Mouse (Mus musculus) heart, adult 8-10 months (tissue): ENCODE results near the gene Olfr183. TPM values are rescaled to one million over a fixed set of nuclear protein-coding genes. Genes with fewer than 3 reads are reported as not detected.
"Not testable (repeated sequence)": the region's sequence is repeated elsewhere in the genome, so short reads cannot be mapped to it uniquely, and the experiment has no call there.

ENCODE experiments used
- DNase-seq: peaks from one replicate; pipeline ENCODE4 v3.0.0; 2022; ENCODE audit warnings: low spot score
- total RNA-seq, 4 experiments: library from RNA; stranded (reverse); gene quantifications; 2 replicates each; pipeline ENCODE4 v1.2.4; 2022

The Olfr183 gene
- total RNA-seq: not detected

DNA sequence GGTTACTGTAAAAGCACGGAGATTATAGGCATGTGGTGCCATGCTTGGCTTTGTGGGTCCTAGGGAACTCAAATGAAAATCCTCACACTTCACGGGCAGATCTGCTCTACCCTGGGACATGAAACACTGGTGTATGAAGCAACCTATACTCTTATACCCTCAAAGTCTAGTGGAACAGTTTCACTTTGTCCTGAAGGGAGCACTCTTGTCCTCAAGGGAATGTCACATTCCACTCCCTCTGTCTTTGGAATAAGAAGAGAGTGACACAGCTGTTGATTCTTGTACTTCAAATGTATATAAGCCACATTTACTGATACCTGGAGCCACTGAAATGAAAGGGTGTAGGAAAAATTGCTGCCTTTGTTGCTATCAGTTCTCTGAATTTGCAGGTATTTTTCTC, at the start of gene Olfr183:
Gene Olfr183 (plus strand): TSS at position 301 of the 400 bp plus-strand sequence.
- DNase-seq: no peak

GRCm38 (mm10) chr16:59007146-59007545, 12.0 kb downstream of the Olfr183 start:
- no peak for DNase-seq

DNA sequence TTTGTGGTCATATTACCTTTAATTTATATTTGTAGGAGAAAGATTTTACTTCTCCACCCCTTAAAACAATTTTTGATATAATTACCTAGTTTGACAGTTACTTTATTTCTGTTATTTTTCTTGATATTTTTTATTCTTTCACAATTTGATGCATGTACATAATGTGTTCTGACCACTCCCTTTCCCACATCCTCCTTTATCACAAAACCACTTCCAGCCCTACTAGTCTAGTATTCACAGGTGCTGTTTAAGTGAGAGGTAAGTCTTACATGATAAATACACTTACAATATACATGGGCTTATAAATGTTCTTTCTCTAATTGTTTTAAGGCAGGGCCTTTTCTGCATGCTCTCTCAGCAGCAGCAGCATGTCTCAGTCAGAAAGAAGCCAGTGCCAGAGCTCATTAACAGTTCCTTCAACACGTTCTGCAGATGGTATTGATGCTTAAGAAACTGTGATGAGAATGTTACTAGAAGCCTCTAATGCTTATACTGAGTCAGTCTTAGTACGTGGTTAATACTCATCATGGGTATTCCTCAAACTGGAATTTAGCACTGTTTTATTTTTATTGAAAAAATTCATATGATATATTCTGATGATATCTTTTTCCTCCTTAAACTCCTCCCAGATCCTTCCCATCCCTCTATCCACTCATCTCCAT, 18.3 kb downstream of the Olfr183 start:
- DNase-seq: no peak

GRCm38 (mm10) chr16:59030191-59030590, 35.0 kb downstream of the Olfr183 start, which contains the start of gene Olfr186:
Gene Olfr186 (minus strand): TSS chr16:59030291.
- no peak for DNase-seq

DNA sequence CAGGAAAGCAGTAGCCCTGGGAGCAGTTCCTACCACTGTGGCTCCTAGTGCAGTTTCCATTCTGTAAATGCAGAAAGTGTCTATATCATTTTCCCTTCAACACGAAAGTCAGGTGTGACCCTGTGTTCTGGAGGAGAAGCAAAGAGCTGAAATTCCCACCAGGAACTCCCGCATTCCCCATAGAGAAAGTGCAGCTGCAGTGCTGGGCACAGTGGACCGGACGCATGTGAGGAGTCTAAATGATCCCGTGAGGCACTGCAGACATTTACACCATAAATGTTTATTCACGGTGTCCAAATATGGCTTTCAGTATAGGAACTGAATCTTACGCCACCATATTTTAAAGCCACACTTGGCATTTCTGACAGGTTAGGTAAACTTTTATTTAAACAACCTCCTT, 44.6 kb downstream of the Olfr183 start, which contains the start of gene Olfr187:
Gene Olfr187 (minus strand): TSS at position 58 of the 400 bp plus-strand sequence.
- DNase-seq: no peak

- no peak for DNase-seq
These were observed 50.7 kb downstream of the Olfr183 start for GRCm38 (mm10) chr16:59045835-59046234.

- no peak for DNase-seq
These were observed 52.4 kb downstream of the Olfr183 start for GRCm38 (mm10) chr16:59047579-59047978.

- DNase-seq: no peak
These were observed 53.7 kb downstream of the Olfr183 start for GRCm38 (mm10) chr16:59048860-59049259.

GRCm38 (mm10) chr16:59049286-59049685, 54.1 kb downstream of the Olfr183 start:
- not testable (repeated sequence) for DNase-seq

Other genes starting within 250 kb of the Olfr183 start
- gene Olfr172, start 232.2 kb upstream of the Olfr183 start, total RNA-seq: not detected
- not detected for gene Olfr173, start 195.1 kb upstream of the Olfr183 start, total RNA-seq
- gene Olfr175-ps1, start 168.6 kb upstream of the Olfr183 start, total RNA-seq: not detected
- not detected for gene Olfr177, start 120.6 kb upstream of the Olfr183 start, total RNA-seq
- not detected for gene Olfr178, start 103.3 kb upstream of the Olfr183 start, total RNA-seq
- gene Olfr181, start 66.6 kb upstream of the Olfr183 start, total RNA-seq: not detected
- not detected for gene Olfr180, start 66.0 kb upstream of the Olfr183 start, total RNA-seq
- not detected for gene Olfr186, start 34.9 kb downstream of the Olfr183 start, total RNA-seq
- gene Olfr187, start 44.4 kb downstream of the Olfr183 start, total RNA-seq: not detected
- gene Olfr190, start 82.6 kb downstream of the Olfr183 start, total RNA-seq: not detected
- not detected for gene Olfr191, start 94.5 kb downstream of the Olfr183 start, total RNA-seq
- not detected for gene Olfr193, start 116.5 kb downstream of the Olfr183 start, total RNA-seq
- gene Olfr194, start 125.7 kb downstream of the Olfr183 start, total RNA-seq: not detected
- gene Olfr195, start 151.7 kb downstream of the Olfr183 start, total RNA-seq: not detected
- not detected for gene Olfr196, start 175.1 kb downstream of the Olfr183 start, total RNA-seq
- gene Olfr198, start 208.2 kb downstream of the Olfr183 start, total RNA-seq: not detected
- not detected for gene Olfr199, start 224.4 kb downstream of the Olfr183 start, total RNA-seq